Mouse (Mus musculus) heart, adult 2 months (tissue): Measurements from ENCODE around the gene Gm20816. TPM values are rescaled to one million over a fixed set of nuclear protein-coding genes. Genes with fewer than 3 reads are reported as not detected.
"Not testable (repeated sequence)": the region's sequence is repeated elsewhere in the genome, so short reads cannot be mapped to it uniquely, and the experiment has no call there.

Source experiments
- DNase-seq, 2 experiments: peaks; one replicate each; pipeline ENCODE4 v3.0.0; 2021
- H3K27ac ChIP-seq: fragments of 200-600 bp; 2 replicates; pipeline ENCODE4 v1.8.1; 2022
- H3K27me3 ChIP-seq: fragments of 200-500 bp; 2 replicates; pipeline ENCODE4 v1.6.1; 2012; ENCODE audit warnings: mild to moderate bottlenecking, low read length, inconsistent platforms, mixed read lengths; ENCODE audit not compliant: control insufficient read depth, insufficient read depth
- H3K36me3 ChIP-seq: fragments of 200-500 bp; 2 replicates; pipeline ENCODE4 v1.6.1; 2012; ENCODE audit warnings: low read length, inconsistent platforms; ENCODE audit not compliant: control insufficient read depth, insufficient read depth
- H3K4me1 ChIP-seq: fragments of 200-500 bp; 2 replicates; pipeline ENCODE4 v1.6.1; 2011; ENCODE audit warnings: low read length; ENCODE audit not compliant: control insufficient read depth, insufficient read depth
- H3K4me3 ChIP-seq: fragments of 200-600 bp; 2 replicates; pipeline ENCODE4 v1.8.1; 2022
- H3K79me2 ChIP-seq: fragments of 200-500 bp; replicated peaks from 2 replicates; pipeline ENCODE4 v1.6.1; 2012; ENCODE audit warnings: mild to moderate bottlenecking, inconsistent platforms, low read length, moderate library complexity, mixed read lengths; ENCODE audit not compliant: control insufficient read depth, insufficient read depth
- H3K9ac ChIP-seq: fragments of 200-500 bp; 2 replicates; pipeline ENCODE4 v1.6.1; 2012; ENCODE audit warnings: low read depth, mild to moderate bottlenecking, control low read depth, inconsistent platforms, low read length, mixed read lengths
- WGBS: fragments of 180-500 bp; shearing (Covaris S2); methylation state at CpG from one replicate; pipeline ENCODE4 v1.1.7; 2018; 5-methylcytosine and 5-hydroxymethylcytosine counted together
- intact Hi-C: fragments of 180-260 bp; cut with DNase I; formaldehyde crosslinking; loops from one replicate; pipeline ENCODE4 v1.15.1; 2025
- long read RNA-seq: library from polyadenylated mRNA; stranded (forward); transcript quantifications from one replicate; pipeline ENCODE4 v2.0.0, GENCODE M21; 2021
- polyA plus RNA-seq: library from polyadenylated mRNA; depleted of rRNA; stranded (reverse); fragments of >200 nt; gene quantifications from 2 replicates; pipeline ENCODE4 v1.2.3, GENCODE M21; 2012; rRNA removed
- total RNA-seq, 2 experiments: library from RNA; stranded (reverse); gene quantifications; 2 replicates each; pipeline ENCODE4 v1.2.3; 2021

Gene Gm20816
- total RNA-seq: not detected
- not detected in 2 replicates for polyA plus RNA-seq
- long read RNA-seq: 0 reads

- intact Hi-C loops, DNase-seq, H3K79me2 ChIP-seq, H3K9ac ChIP-seq, H3K27me3 ChIP-seq, H3K27ac ChIP-seq, H3K4me3 ChIP-seq, H3K36me3 ChIP-seq, H3K4me1 ChIP-seq: not testable (repeated sequence)
- WGBS: no CpG with 5 or more reads among the region's 3 CpGs
Measured at GRCm38 (mm10) chrY:68537655-68538054, at the start of gene Gm20816. Gene Gm20816 (plus strand): TSS chrY:68537955.

Other genes with a start within 250 kb of the Gm20816 start
- not detected for gene Gm20937, start 243.1 kb upstream of the Gm20816 start, total RNA-seq
- gene Gm20937, start 243.1 kb upstream of the Gm20816 start, polyA plus RNA-seq: not detected in 2 replicates